Mouse (Mus musculus) embryo, embryonic 9.5 days (tissue): Measurements from ENCODE around the gene Pid1.
A peak's percentile ranks its signal among the peaks of the same experiment; 100 is the strongest.
"Not testable (repeated sequence)": the region's sequence is repeated elsewhere in the genome, so short reads cannot be mapped to it uniquely, and the experiment has no call there.

Experiments used
- DNase-seq: peaks from one replicate; pipeline ENCODE4 v3.0.0-alpha.2; 2017; ENCODE audit errors: extremely low spot score

Gene Pid1

GRCm38 (mm10) chr1:84359611-84360500 lies 4.1 kb downstream of the Pid1 start:
- DNase-seq, result no peak

- DNase-seq, result no peak
These were observed 6.8 kb downstream of the Pid1 start for GRCm38 (mm10) chr1:84357216-84357615.

- no peak for DNase-seq
These were observed 13.7 kb downstream of the Pid1 start for GRCm38 (mm10) chr1:84350262-84350661.

- no peak for DNase-seq
These were observed 16.0 kb downstream of the Pid1 start for GRCm38 (mm10) chr1:84347796-84348476.

GRCm38 (mm10) chr1:84332797-84333196 lies 31.2 kb downstream of the Pid1 start:
- DNase-seq, result not testable (repeated sequence)

- not testable (repeated sequence) for DNase-seq
These were observed 32.1 kb downstream of the Pid1 start for GRCm38 (mm10) chr1:84331861-84332260.

GRCm38 (mm10) chr1:84325309-84325708 lies 38.7 kb downstream of the Pid1 start:
- no peak for DNase-seq

- no peak for DNase-seq
These were observed 42.7 kb downstream of the Pid1 start for GRCm38 (mm10) chr1:84321327-84321726.

GRCm38 (mm10) chr1:84318569-84318968 lies 45.4 kb downstream of the Pid1 start:
- no peak for DNase-seq

GRCm38 (mm10) chr1:84317827-84318226 lies 46.2 kb downstream of the Pid1 start:
- no peak for DNase-seq

GRCm38 (mm10) chr1:84309966-84310460 lies 54.0 kb downstream of the Pid1 start:
- no peak for DNase-seq

GRCm38 (mm10) chr1:84305713-84306421 lies 58.1 kb downstream of the Pid1 start:
- DNase-seq, result no peak

GRCm38 (mm10) chr1:84302788-84303187 lies 61.2 kb downstream of the Pid1 start:
- no peak for DNase-seq

- no peak for DNase-seq
These were observed 64.3 kb downstream of the Pid1 start for GRCm38 (mm10) chr1:84299719-84300118.

GRCm38 (mm10) chr1:84286682-84287111 lies 77.3 kb downstream of the Pid1 start:
- peak; percentile 56 for DNase-seq

GRCm38 (mm10) chr1:84285620-84286019 lies 78.4 kb downstream of the Pid1 start:
- no peak for DNase-seq

GRCm38 (mm10) chr1:84284293-84285068 lies 79.5 kb downstream of the Pid1 start:
- DNase-seq, result peak; percentile 66

GRCm38 (mm10) chr1:84283119-84283518 lies 80.9 kb downstream of the Pid1 start:
- DNase-seq, result no peak

GRCm38 (mm10) chr1:84280171-84280570 lies 83.8 kb downstream of the Pid1 start:
- no peak for DNase-seq

- no peak for DNase-seq
These were observed 85.4 kb downstream of the Pid1 start for GRCm38 (mm10) chr1:84278359-84279255.
